Comparison of ENCODE assay signal across 24 mouse cellular contexts in genomic region chr5:31860426-31860825, GRCm38 (mm10).
DNase-seq lines count a peak whose midpoint lies in the region; ATAC-seq and TF ChIP-seq lines count a peak whose summit lies in the region.
"Had no signal": no experiment of that assay in that cellular context is flagged by ENCODE, and none has a peak within 500 bp of the region (broad histone marks: within the 10 kb centered on the region; RNA-seq: fewer than 3 reads in every experiment).

No protein-coding gene starts in this region.

- H3K9me3 ChIP-seq in CH12.LX (replicated peaks; ENCODE audit: low read length) = no peaks in the 10 kb centered on the region
- H3K9me3 ChIP-seq: heart, embryonic 10.5 days; limb, embryonic 12.5 days; liver, embryonic 12.5 days; megakaryocyte, embryonic 14.5 days; neural tube, embryonic 12.5 days had no signal

- no peak for TF ChIP-seq POLR2A in CH12.LX (IDR thresholded peaks at IDR 0.05; ENCODE audit: low read depth, low read length)

- peaks cover 4 to 18% of the 10 kb centered on the region in 2 experiments; a peak in 3 of 4 replicates for H3K4me1 ChIP-seq in CH12.LX (ENCODE audit: control insufficient read depth in 1 of 2, insufficient read depth in 2 of 2)
- H3K4me1 ChIP-seq: limb, embryonic 12.5 days; neural tube, embryonic 12.5 days had no signal

- no peak overlapping the region for H3K9ac ChIP-seq in CH12.LX (ENCODE audit: insufficient read depth, low read depth)
- H3K9ac ChIP-seq: hindbrain, embryonic 14.5 days; limb, embryonic 12.5 days; liver, embryonic 12.5 days; neural tube, embryonic 12.5 days had no signal

- H3K79me2 ChIP-seq in CH12.LX (replicated peaks; ENCODE audit: control insufficient read depth, extremely low read depth, insufficient read depth, poor library complexity, severe bottlenecking) = no peaks in the 10 kb centered on the region

- TF ChIP-seq RAD21 in CH12.LX (IDR thresholded peaks at IDR 0.05; ENCODE audit: low read depth, low read length) = no peak

- peaks cover 0 to 3% of the 10 kb centered on the region in 2 experiments for H3K36me3 ChIP-seq in CH12.LX (replicated peaks in 1 of 2; ENCODE audit: control insufficient read depth in 1 of 2, insufficient read depth in 1 of 2, low read length in 1 of 2)
- H3K36me3 ChIP-seq: heart, embryonic 10.5 days; limb, embryonic 12.5 days; liver, embryonic 12.5 days; neural tube, embryonic 12.5 days had no signal

- TF ChIP-seq EP300 in CH12.LX (IDR thresholded peaks at IDR 0.05; ENCODE audit: low read length) = no peak

- H3K27ac ChIP-seq in CH12.LX (ENCODE audit: insufficient read depth, low read depth) = no peak overlapping the region
- H3K27ac ChIP-seq: heart, embryonic 10.5 days; hindbrain, embryonic 14.5 days; limb, embryonic 12.5 days; liver, embryonic 12.5 days; neural tube, embryonic 12.5 days had no signal

- DNase-seq in 416B (ENCODE audit: low read depth) (peak; percentile 87), CH12.LX (ENCODE audit: extremely low read depth) (peak; percentile 9)
- peak; percentile 40 for DNase-seq in embryo, embryonic 11 days
- no peak for DNase-seq in lung, postnatal 4 days
- no peak for DNase-seq in cerebellum, adult 11-12 months
- DNase-seq: adrenal gland, postnatal 14 days; cerebellum, adult 9-10 months; heart, postnatal 4 days; kidney, adult 11 months; kidney, postnatal 4 days; lung, adult 18-20 months; lung, postnatal 10 days; midbrain, embryonic 14.5 days; right cerebral cortex, postnatal 14 days; spleen, adult 18-20 months had no signal

- H3K4me3 ChIP-seq in CH12.LX (replicated peaks in 1 of 3; ENCODE audit: low read depth in 2 of 3, low read length in 2 of 3, poor library complexity in 1 of 3) = no peak overlapping the region
- H3K4me3 ChIP-seq: heart, embryonic 10.5 days; limb, embryonic 12.5 days; liver, embryonic 12.5 days; neural tube, embryonic 12.5 days had no signal

- ATAC-seq in inflammation-experienced regulatory T-cells, adult 6 months = peak; percentile 25
- ATAC-seq in erythroid progenitor cell, adult 5-6 weeks (replicated peaks; ENCODE audit: low FRiP score, poor library complexity, severe bottlenecking) = no peak
- ATAC-seq: forebrain, embryonic 14.5 days; liver, embryonic 12.5 days had no signal

- H3K27me3 ChIP-seq in CH12.LX (replicated peaks) = no peaks in the 10 kb centered on the region
- H3K27me3 ChIP-seq: limb, embryonic 12.5 days; liver, embryonic 12.5 days; megakaryocyte, embryonic 14.5 days; neural tube, embryonic 12.5 days had no signal

- TF ChIP-seq CTCF in CH12.LX (conservative IDR thresholded peaks at IDR 0.05 in 1 of 2, IDR thresholded peaks at IDR 0.05 in 1 of 2; ENCODE audit: low read depth in 2 of 2, low read length in 2 of 2) = no peak

- in situ Hi-C loops in CH12.LX (cut with MboI; ENCODE audit: low pct_ligation_motif_present, low pct_unique_long_range_greater_than_20kb, low sequenced_read_pairs) = no loop called here

- no peak overlapping the region; the same call in 1 of the 2 replicates for H3K4me2 ChIP-seq in CH12.LX (ENCODE audit: insufficient read depth, low read depth, poor library complexity, severe bottlenecking)
- H3K4me2 ChIP-seq: hindbrain, embryonic 14.5 days; limb, embryonic 12.5 days; liver, embryonic 12.5 days; neural tube, embryonic 12.5 days had no signal

- dilution Hi-C loops in CH12.LX (cut with MboI; ENCODE audit: extremely low pct_ligation_motif_present, extremely low pct_unique_long_range_greater_than_20kb, low sequenced_read_pairs) = no loop called here

TF ChIP-seq in CH12.LX, 34 proteins besides CTCF, POLR2A, EP300 and RAD21:
- TF ChIP-seq USF2 (conservative IDR thresholded peaks at IDR 0.05; ENCODE audit: low read depth, low read length) (no peak), ZC3H11A (IDR thresholded peaks at IDR 0.05; ENCODE audit: low read depth, low read length) (no peak), MXI1 (IDR thresholded peaks at IDR 0.05; ENCODE audit: low read depth, low read length) (no peak), ZMIZ1 (IDR thresholded peaks at IDR 0.05; ENCODE audit: low read depth, low read length) (no peak), MAFK (IDR thresholded peaks at IDR 0.05; ENCODE audit: insufficient replicate concordance, low read length) (no peak), ZNF384 (IDR thresholded peaks at IDR 0.05; ENCODE audit: low read depth, low read length) (no peak), NELFE (IDR thresholded peaks at IDR 0.05; ENCODE audit: low read depth, low read length) (no peak), PAX5 (IDR thresholded peaks at IDR 0.05; ENCODE audit: low read length) (no peak), HCFC1 (IDR thresholded peaks at IDR 0.05; ENCODE audit: low read depth, low read length) (no peak), BHLHE40 (IDR thresholded peaks at IDR 0.05; ENCODE audit: low read depth, low read length) (no peak), KAT2A (IDR thresholded peaks at IDR 0.05; ENCODE audit: insufficient replicate concordance, low read length) (no peak), E2F4 (IDR thresholded peaks at IDR 0.05; ENCODE audit: insufficient replicate concordance, low read depth, low read length) (no peak), CHD1 (IDR thresholded peaks at IDR 0.05; ENCODE audit: low read depth, low read length) (no peak), MAX (IDR thresholded peaks at IDR 0.05; ENCODE audit: low read length) (no peak), ELF1 (IDR thresholded peaks at IDR 0.05; ENCODE audit: low read depth, low read length) (no peak), RCOR1 (conservative IDR thresholded peaks at IDR 0.05; ENCODE audit: low read depth, low read length) (no peak), SMC3 (IDR thresholded peaks at IDR 0.05; ENCODE audit: low read depth, low read length) (no peak)

Comparison
In these comparisons a context has a peak if more than half of its experiments do, and no peak if none do; other contexts are left out.
1. DNase-seq: peak in 416B (single experiment), CH12.LX (single experiment) and embryo, embryonic 11 days (single experiment); none in lung, postnatal 4 days (0 of 2) and cerebellum, adult 11-12 months (single experiment).